Mouse (Mus musculus) heart, embryonic 16.5 days (tissue): ENCODE results near the gene Trim63. TPM values are rescaled to one million over a fixed set of nuclear protein-coding genes. Genes with fewer than 3 reads are reported as not detected.

ENCODE experiments used
- ATAC-seq: fragments of 200-750 bp; cut with Nextera tagmentation; replicated peaks from 2 replicates; pipeline ENCODE4 v1.8.0; 2017; ENCODE audit warnings: moderate number of reproducible peaks; ENCODE audit not compliant: insufficient read depth, low FRiP score; ENCODE audit errors: extremely low read depth
- H3K27ac ChIP-seq: fragments of 300-500 bp; sonication (generic); 2 replicates; pipeline ENCODE4 v1.5.1; 2014; ENCODE audit warnings: mild to moderate bottlenecking, low read length, control low read depth, moderate library complexity
- H3K27me3 ChIP-seq: fragments of 300-500 bp; sonication (generic); 2 replicates; pipeline ENCODE4 v1.6.1; 2014; ENCODE audit warnings: low read length, mixed read lengths; ENCODE audit not compliant: control insufficient read depth, insufficient read depth
- H3K36me3 ChIP-seq: fragments of 300-500 bp; sonication (generic); 2 replicates; pipeline ENCODE4 v1.6.1; 2014; ENCODE audit not compliant: control insufficient read depth, insufficient read depth
- H3K4me1 ChIP-seq: fragments of 300-500 bp; sonication (generic); 2 replicates; pipeline ENCODE4 v1.6.1; 2014; ENCODE audit warnings: low read length, mixed read lengths; ENCODE audit not compliant: control insufficient read depth, insufficient read depth
- H3K4me2 ChIP-seq: fragments of 300-500 bp; sonication (generic); 2 replicates; pipeline ENCODE4 v1.6.1; 2014; ENCODE audit warnings: low read depth, mild to moderate bottlenecking, control low read depth, low read length
- H3K4me3 ChIP-seq: fragments of 300-500 bp; sonication (generic); 2 replicates; pipeline ENCODE4 v1.5.1; 2014; ENCODE audit warnings: mild to moderate bottlenecking, control low read depth, low read length
- H3K9ac ChIP-seq: fragments of 300-500 bp; sonication (generic); 2 replicates; pipeline ENCODE4 v1.6.1; 2014; ENCODE audit warnings: low read length, control low read depth
- H3K9me3 ChIP-seq: fragments of 300-500 bp; sonication (generic); replicated peaks from 2 replicates; pipeline ENCODE4 v1.6.1; 2016; ENCODE audit warnings: low read length; ENCODE audit not compliant: control insufficient read depth
- WGBS: fragments of 180-500 bp; shearing (Covaris S2); extraction: QIAGEN DNeasy Blood & Tissue Kit; methylation state at CpG from one replicate; pipeline ENCODE4 v1.1.7; 2014; 5-methylcytosine and 5-hydroxymethylcytosine counted together
- polyA plus RNA-seq: library from polyadenylated mRNA; unstranded; fragments of >200 nt; fragmentation: Nextera tagmentation; extraction: Ambion mirVana; gene quantifications from 2 replicates; pipeline ENCODE4 v1.2.1, GENCODE M21; 2015

Gene Trim63
- polyA plus RNA-seq, 1 experiment from 2014 or later = 175 TPM

- Histone ChIP-seq H3K4me1 (peaks cover 47% of the 10 kb centered on the region), H3K9ac (no peak overlapping the region), H3K27ac (no peak overlapping the region), H3K27me3 (no peaks in the 10 kb centered on the region), H3K9me3 (0 out of 2 replicates have a peak, but pooled peaks cover 3% of the 10 kb centered on the region), H3K4me3 (no peak overlapping the region), H3K36me3 (no peaks in the 10 kb centered on the region), H3K4me2 (no peak overlapping the region)
- ATAC-seq = no peak
- 89% methylated on average over 4 of the region's 4 CpGs for WGBS
Observed at GRCm38 (mm10) chr4:134296523-134296922, 18.4 kb upstream of the Trim63 start.

- H3K27me3 ChIP-seq = no peaks in the 10 kb centered on the region
- no peak overlapping the region for H3K27ac ChIP-seq
- ATAC-seq = no peak
- WGBS = 93% methylated on average over 8 of the region's 8 CpGs
- H3K9ac ChIP-seq = no peak overlapping the region
- H3K9me3 ChIP-seq = 0 out of 2 replicates have a peak, but pooled peaks cover 3% of the 10 kb centered on the region
- H3K4me1 ChIP-seq = peaks cover 46% of the 10 kb centered on the region
- no peak overlapping the region for H3K4me2 ChIP-seq
- no peaks in the 10 kb centered on the region for H3K36me3 ChIP-seq
- no peak overlapping the region for H3K4me3 ChIP-seq
Observed at GRCm38 (mm10) chr4:134297369-134297768, 17.6 kb upstream of the Trim63 start.

- Histone ChIP-seq H3K36me3 (no peaks in the 10 kb centered on the region), H3K4me3 (peak overlapping the region; percentile 15; the same call in 1 of the 2 replicates), H3K27me3 (no peaks in the 10 kb centered on the region), H3K4me2 (peak overlapping the region; percentile 45), H3K9me3 (0 out of 2 replicates have a peak, but pooled peaks cover 3% of the 10 kb centered on the region), H3K9ac (peak overlapping the region; percentile 52), H3K4me1 (peaks cover 40% of the 10 kb centered on the region), H3K27ac (peak overlapping the region; percentile 91)
- ATAC-seq = no peak
- WGBS = 57% methylated on average over 19 of the region's 19 CpGs
Observed at GRCm38 (mm10) chr4:134298626-134299497, 16.1 kb upstream of the Trim63 start.

GRCm38 (mm10) chr4:134299498-134299810 lies 15.5 kb upstream of the Trim63 start:
- 0 out of 2 replicates have a peak, but pooled peaks cover 3% of the 10 kb centered on the region for H3K9me3 ChIP-seq
- peak overlapping the region; percentile 15; the same call in 1 of the 2 replicates for H3K4me3 ChIP-seq
- no peaks in the 10 kb centered on the region for H3K27me3 ChIP-seq
- 30% methylated on average over 4 of the region's 4 CpGs for WGBS
- peaks cover 35% of the 10 kb centered on the region for H3K4me1 ChIP-seq
- peak; percentile 74 for ATAC-seq
- H3K27ac ChIP-seq = peak overlapping the region; percentile 91
- peak overlapping the region; percentile 45 for H3K4me2 ChIP-seq
- no peaks in the 10 kb centered on the region for H3K36me3 ChIP-seq
- H3K9ac ChIP-seq = peak overlapping the region; percentile 52; the same call in 1 of the 2 replicates

- 36% methylated on average over 9 of the region's 9 CpGs for WGBS
- ATAC-seq = peak; percentile 74
- Histone ChIP-seq H3K36me3 (no peaks in the 10 kb centered on the region), H3K4me1 (peaks cover 34% of the 10 kb centered on the region), H3K4me3 (no peak overlapping the region), H3K9ac (peak overlapping the region; percentile 35), H3K9me3 (0 out of 2 replicates have a peak, but pooled peaks cover 3% of the 10 kb centered on the region), H3K4me2 (peak overlapping the region; percentile 45), H3K27me3 (no peaks in the 10 kb centered on the region), H3K27ac (peak overlapping the region; percentile 91)
Observed at GRCm38 (mm10) chr4:134300316-134300715, 14.6 kb upstream of the Trim63 start.

GRCm38 (mm10) chr4:134302084-134302483 lies 12.8 kb upstream of the Trim63 start:
- Histone ChIP-seq H3K4me2 (no peak overlapping the region), H3K27ac (peak overlapping the region; percentile 72), H3K4me3 (no peak overlapping the region), H3K4me1 (peaks cover 42% of the 10 kb centered on the region), H3K27me3 (no peaks in the 10 kb centered on the region), H3K9me3 (no peaks in the 10 kb centered on the region), H3K36me3 (no peaks in the 10 kb centered on the region), H3K9ac (no peak overlapping the region; the same call in 1 of the 2 replicates)
- no peak for ATAC-seq
- 56% methylated on average over 5 of the region's 5 CpGs for WGBS

- Histone ChIP-seq H3K9me3 (no peaks in the 10 kb centered on the region), H3K9ac (no peak overlapping the region; the same call in 1 of the 2 replicates), H3K27ac (peak overlapping the region; percentile 54), H3K4me1 (peaks cover 25% of the 10 kb centered on the region), H3K27me3 (no peaks in the 10 kb centered on the region), H3K36me3 (no peaks in the 10 kb centered on the region), H3K4me3 (no peak overlapping the region), H3K4me2 (peak overlapping the region; percentile 49)
- WGBS = 61% methylated on average over 2 of the region's 2 CpGs
- ATAC-seq = no peak
Observed at GRCm38 (mm10) chr4:134306963-134307362, 8.0 kb upstream of the Trim63 start.

GRCm38 (mm10) chr4:134307367-134308072 lies 7.4 kb upstream of the Trim63 start:
- Histone ChIP-seq H3K9me3 (no peaks in the 10 kb centered on the region), H3K4me1 (peaks cover 19% of the 10 kb centered on the region), H3K4me3 (no peak overlapping the region), H3K36me3 (no peaks in the 10 kb centered on the region), H3K27ac (peak overlapping the region; percentile 54), H3K9ac (peak overlapping the region; percentile 28; the same call in 1 of the 2 replicates), H3K4me2 (peak overlapping the region; percentile 49), H3K27me3 (no peaks in the 10 kb centered on the region)
- WGBS = 7% methylated on average over 12 of the region's 12 CpGs
- ATAC-seq = peak; percentile 76

- H3K4me3 ChIP-seq = no peak overlapping the region
- no peak overlapping the region for H3K27ac ChIP-seq
- H3K4me2 ChIP-seq = no peak overlapping the region
- H3K9me3 ChIP-seq = peaks cover 4% of the 10 kb centered on the region
- no peak overlapping the region for H3K9ac ChIP-seq
- no peaks in the 10 kb centered on the region for H3K27me3 ChIP-seq
- 85% methylated on average over 7 of the region's 7 CpGs for WGBS
- no peaks in the 10 kb centered on the region for H3K36me3 ChIP-seq
- peaks cover 24% of the 10 kb centered on the region for H3K4me1 ChIP-seq
- ATAC-seq = no peak
Observed at GRCm38 (mm10) chr4:134310106-134310505, 4.8 kb upstream of the Trim63 start.
